Mouse (Mus musculus): ENCODE measurements around the gene Catspere2.

The Catspere2 gene

GRCm38 (mm10) chr1:178219166-178220077, 236.2 kb downstream of the Catspere2 start:
- DNase-seq (ENCODE audit: low read depth, low spot score) = no peak

All from mesoderm, embryonic 11.5 days (tissue).